Comparison of ENCODE assay signal across 8 mouse cellular contexts in genomic region chrX:120292832-120293750, GRCm38 (mm10). TPM values are rescaled to one million over a fixed set of nuclear protein-coding genes. Genes with fewer than 3 reads are reported as not detected.
DNase-seq lines count a peak whose midpoint lies in the region; ATAC-seq lines count a peak whose summit lies in the region.

No protein-coding gene starts in this region.

- no peaks in the 10 kb centered on the region for H3K4me1 ChIP-seq in heart, embryonic 10.5 days
- H3K4me1 ChIP-seq in brown adipose tissue, adult 24 weeks (ENCODE audit: control insufficient read depth, insufficient read depth, insufficient read length, low read length) = no peaks in the 10 kb centered on the region
- H3K4me1 ChIP-seq in forebrain, embryonic 15.5 days = 0 out of 2 replicates have a peak, but pooled peaks cover 3% of the 10 kb centered on the region
- H3K4me1 ChIP-seq in midbrain, embryonic 13.5 days (replicated peaks) = 0 out of 2 replicates have a peak, but pooled peaks cover 4% of the 10 kb centered on the region

- peak overlapping the region; percentile 80 for H3K27ac ChIP-seq in heart, embryonic 10.5 days
- no peak overlapping the region for H3K27ac ChIP-seq in brown adipose tissue, adult 24 weeks (replicated peaks; ENCODE audit: low read depth, low read length)
- H3K27ac ChIP-seq in forebrain, embryonic 15.5 days (replicated peaks) = peak overlapping the region; percentile 69
- peak overlapping the region; percentile 67 for H3K27ac ChIP-seq in midbrain, embryonic 13.5 days

- peak overlapping the region; percentile 50 for H3K9ac ChIP-seq in forebrain, embryonic 15.5 days (replicated peaks)
- H3K9ac ChIP-seq in midbrain, embryonic 13.5 days (replicated peaks) = peak overlapping the region; percentile 60

- intact Hi-C loops in heart, postnatal 36 days (cut with DNase I) = no loop called here

- H3K27me3 ChIP-seq in heart, embryonic 10.5 days (ENCODE audit: insufficient read depth, poor library complexity, severe bottlenecking) = no peaks in the 10 kb centered on the region; the same call in 1 of the 2 replicates
- H3K27me3 ChIP-seq in forebrain, embryonic 15.5 days = no peaks in the 10 kb centered on the region
- H3K27me3 ChIP-seq in midbrain, embryonic 13.5 days = no peaks in the 10 kb centered on the region

- H3K36me3 ChIP-seq in heart, embryonic 10.5 days = no peaks in the 10 kb centered on the region
- H3K36me3 ChIP-seq in forebrain, embryonic 15.5 days = no peaks in the 10 kb centered on the region
- H3K36me3 ChIP-seq in midbrain, embryonic 13.5 days = no peaks in the 10 kb centered on the region

- H3K4me2 ChIP-seq in forebrain, embryonic 15.5 days (replicated peaks) = peak overlapping the region; percentile 81
- peak overlapping the region; percentile 80 for H3K4me2 ChIP-seq in midbrain, embryonic 13.5 days (replicated peaks)

- H3K9me3 ChIP-seq in heart, embryonic 10.5 days = no peaks in the 10 kb centered on the region
- no peaks in the 10 kb centered on the region for H3K9me3 ChIP-seq in forebrain, embryonic 15.5 days
- no peaks in the 10 kb centered on the region for H3K9me3 ChIP-seq in midbrain, embryonic 13.5 days

- WGBS in heart, embryonic 10.5 days = 5% methylated on average over 34 of the region's 46 CpGs
- 10% methylated on average over 45 of the region's 46 CpGs for WGBS in forebrain, embryonic 15.5 days
- 12% methylated on average over 45 of the region's 46 CpGs for WGBS in midbrain, embryonic 13.5 days

- DNase-seq in heart, embryonic 10.5 days (ENCODE audit: low spot score) = peak; percentile 76
- no peak for DNase-seq in heart, postnatal 36 days
- peak; percentile 5 to 38 for DNase-seq in kidney, postnatal 4 days
- no peak for DNase-seq in B cell, adult 2 months
- no peak for DNase-seq in ovary, postnatal 10 days (ENCODE audit: low spot score)

- H3K4me3 ChIP-seq in heart, embryonic 10.5 days = peak overlapping the region; percentile 58
- H3K4me3 ChIP-seq in brown adipose tissue, adult 24 weeks (ENCODE audit: insufficient read depth, low read depth, low read length) = peak overlapping the region; percentile 33
- H3K4me3 ChIP-seq in forebrain, embryonic 15.5 days = peak overlapping the region; percentile 54
- H3K4me3 ChIP-seq in midbrain, embryonic 13.5 days (replicated peaks) = peak overlapping the region; percentile 50

- ATAC-seq in forebrain, embryonic 15.5 days (replicated peaks) = peak; percentile 84
- ATAC-seq in midbrain, embryonic 13.5 days = peak; percentile 90

RNA-seq across cellular contexts. Expression of gene Pcdh11x, which starts 3.0 kb away (rescaled TPM):
- 2.7 and 5.2 TPM in 2 replicates for polyA plus RNA-seq in heart, embryonic 10.5 days (2016; fragmentation: Nextera tagmentation; extraction: Ambion mirVana)
- not detected for total RNA-seq in heart, postnatal 36 days (2021)
- polyA plus RNA-seq in brown adipose tissue, adult 24 weeks (2012; ENCODE audit: insufficient read depth, insufficient read length, missing spikeins) = 0.71 TPM in 1 of 2 replicates, not detected in the other
- 17.9 and 18.4 TPM in 2 replicates for polyA plus RNA-seq in forebrain, embryonic 15.5 days (2015; fragmentation: Nextera tagmentation; extraction: Ambion mirVana)
- polyA plus RNA-seq in midbrain, embryonic 13.5 days (2015; fragmentation: Nextera tagmentation; extraction: Ambion mirVana) = 15.7 and 17.0 TPM in 2 replicates

RNA-seq across cellular contexts. Expression of gene H2afb3, which starts 19.8 kb away (rescaled TPM):
- polyA plus RNA-seq in heart, embryonic 10.5 days (2016; fragmentation: Nextera tagmentation; extraction: Ambion mirVana) = not detected in 2 replicates
- not detected for total RNA-seq in heart, postnatal 36 days (2021)
- polyA plus RNA-seq in brown adipose tissue, adult 24 weeks (2012; ENCODE audit: insufficient read depth, insufficient read length, missing spikeins) = not detected in 2 replicates
- not detected in 2 replicates for polyA plus RNA-seq in forebrain, embryonic 15.5 days (2015; fragmentation: Nextera tagmentation; extraction: Ambion mirVana)
- not detected in 2 replicates for polyA plus RNA-seq in midbrain, embryonic 13.5 days (2015; fragmentation: Nextera tagmentation; extraction: Ambion mirVana)

Comparison
In these comparisons a context has a peak if more than half of its experiments do, and no peak if none do; other contexts are left out.
1. DNase-seq: peak in heart, embryonic 10.5 days (single experiment) and kidney, postnatal 4 days (2 of 2); none in heart, postnatal 36 days (0 of 2), B cell, adult 2 months (0 of 2) and ovary, postnatal 10 days (single experiment).
2. Peak in every context shown above with its lines, with median percentiles within 50 percentile points of each other: H3K4me3 ChIP-seq.